Mouse (Mus musculus) heart, embryonic 14.5 days (tissue): Measurements from ENCODE around the gene Zfp488. TPM values are rescaled to one million over a fixed set of nuclear protein-coding genes. Genes with fewer than 3 reads are reported as not detected.

Experiments used
- ATAC-seq: fragments of 200-750 bp; cut with Nextera tagmentation; 2 replicates; pipeline ENCODE4 v1.8.0; 2017; ENCODE audit warnings: low read depth, moderate TSS enrichment; ENCODE audit not compliant: insufficient number of reproducible peaks, insufficient read depth, low FRiP score
- H3K27ac ChIP-seq, 2 experiments: fragments of 200-500 bp in 1 of 2; fragments of 300-500 bp in 1 of 2; sonication (generic) in 1 of 2; replicated peaks in 1 of 2; 2 replicates each; pipeline ENCODE4 v1.5.1; 2012 to 2014; ENCODE audit warnings: low read depth in 2 of 2, low read length in 2 of 2, control low read depth in 1 of 2, mild to moderate bottlenecking in 1 of 2, mixed read lengths in 1 of 2; ENCODE audit not compliant: control insufficient read depth in 1 of 2, insufficient read depth in 1 of 2
- H3K27me3 ChIP-seq: fragments of 300-500 bp; sonication (generic); 2 replicates; pipeline ENCODE4 v1.6.1; 2014; ENCODE audit warnings: mild to moderate bottlenecking, low read length, control low read depth; ENCODE audit not compliant: control insufficient read depth, insufficient read depth
- H3K36me3 ChIP-seq: fragments of 300-500 bp; sonication (generic); 2 replicates; pipeline ENCODE4 v1.6.1; 2014; ENCODE audit warnings: mild to moderate bottlenecking, control low read depth, low read length, mixed read lengths; ENCODE audit not compliant: control insufficient read depth, insufficient read depth
- H3K4me1 ChIP-seq, 2 experiments: fragments of 200-500 bp in 1 of 2; fragments of 300-500 bp in 1 of 2; sonication (generic) in 1 of 2; 2 replicates each; pipeline ENCODE4 v1.6.1; 2012 to 2014; ENCODE audit warnings: low read length in 2 of 2, control low read depth in 1 of 2, mixed read lengths in 1 of 2; ENCODE audit not compliant: control insufficient read depth in 2 of 2, insufficient read depth in 2 of 2
- H3K4me2 ChIP-seq: fragments of 300-500 bp; sonication (generic); 2 replicates; pipeline ENCODE4 v1.6.1; 2014; ENCODE audit warnings: mild to moderate bottlenecking, low read length
- H3K4me3 ChIP-seq, 2 experiments: fragments of 200-500 bp in 1 of 2; fragments of 300-500 bp in 1 of 2; sonication (generic) in 1 of 2; 2 replicates each; pipeline ENCODE4 v1.5.1; 2012 to 2014; ENCODE audit warnings: low read length in 2 of 2, mild to moderate bottlenecking in 2 of 2, control low read depth in 1 of 2, low read depth in 1 of 2, moderate library complexity in 1 of 2; ENCODE audit not compliant: control insufficient read depth in 1 of 2, insufficient read depth in 1 of 2
- H3K9ac ChIP-seq: fragments of 300-500 bp; sonication (generic); 2 replicates; pipeline ENCODE4 v1.6.1; 2014; ENCODE audit warnings: mild to moderate bottlenecking, low read length
- H3K9me3 ChIP-seq: fragments of 300-500 bp; sonication (generic); 2 replicates; pipeline ENCODE4 v1.6.1; 2016; ENCODE audit warnings: low read length, control low read depth; ENCODE audit not compliant: control insufficient read depth
- WGBS: fragments of 180-500 bp; shearing (Covaris S2); extraction: QIAGEN DNeasy Blood & Tissue Kit; methylation state at CpG from one replicate; pipeline ENCODE4 v1.1.7; 2014; 5-methylcytosine and 5-hydroxymethylcytosine counted together
- polyA plus RNA-seq: library from polyadenylated mRNA; unstranded; fragments of >200 nt; fragmentation: Nextera tagmentation; extraction: Ambion mirVana; gene quantifications from 2 replicates; pipeline ENCODE4 v1.2.1, GENCODE M21; 2014

Zfp488 gene
- polyA plus RNA-seq, 1 experiment from 2014 or later: not detected

- ATAC-seq: no peak
- Histone ChIP-seq H3K9ac (no peak overlapping the region), H3K4me1 (peaks cover 13 to 14% of the 10 kb centered on the region in 2 experiments), H3K4me2 (no peak overlapping the region), H3K36me3 (no peaks in the 10 kb centered on the region), H3K27me3 (0 out of 2 replicates have a peak, but pooled peaks cover 1% of the 10 kb centered on the region), H3K4me3 (no peak overlapping the region), H3K27ac (no peak overlapping the region), H3K9me3 (no peaks in the 10 kb centered on the region)
- WGBS: 40% methylated on average over 6 of the region's 6 CpGs
These were observed 18.9 kb upstream of the Zfp488 start for GRCm38 (mm10) chr14:33997427-33997826.

- no peak for ATAC-seq
- 0 out of 2 replicates have a peak, but pooled peaks cover 4% of the 10 kb centered on the region for H3K27me3 ChIP-seq
- no peak overlapping the region for H3K4me3 ChIP-seq
- 84% methylated on average over 6 of the region's 6 CpGs for WGBS
- H3K4me1 ChIP-seq: peaks cover 13 to 14% of the 10 kb centered on the region in 2 experiments
- H3K9me3 ChIP-seq: no peaks in the 10 kb centered on the region
- no peak overlapping the region for H3K4me2 ChIP-seq
- no peak overlapping the region for H3K9ac ChIP-seq
- H3K27ac ChIP-seq: no peak overlapping the region
- no peaks in the 10 kb centered on the region for H3K36me3 ChIP-seq
These were observed 15.1 kb upstream of the Zfp488 start for GRCm38 (mm10) chr14:33993521-33994289.

- Histone ChIP-seq H3K36me3 (no peaks in the 10 kb centered on the region), H3K9ac (no peak overlapping the region), H3K9me3 (no peaks in the 10 kb centered on the region), H3K27me3 (0 out of 2 replicates have a peak, but pooled peaks cover 4% of the 10 kb centered on the region), H3K4me1 (peaks cover 13 to 14% of the 10 kb centered on the region in 2 experiments), H3K4me2 (no peak overlapping the region), H3K4me3 (no peak overlapping the region), H3K27ac (no peak overlapping the region)
- 91% methylated on average over 9 of the region's 9 CpGs for WGBS
- ATAC-seq: no peak
These were observed 14.5 kb upstream of the Zfp488 start for GRCm38 (mm10) chr14:33993051-33993450.

- no peak for ATAC-seq
- Histone ChIP-seq H3K27ac (no peak overlapping the region), H3K4me3 (no peak overlapping the region), H3K4me2 (no peak overlapping the region), H3K9ac (no peak overlapping the region), H3K36me3 (no peaks in the 10 kb centered on the region), H3K4me1 (peaks cover 9 to 10% of the 10 kb centered on the region in 2 experiments), H3K27me3 (0 out of 2 replicates have a peak, but pooled peaks cover 4% of the 10 kb centered on the region), H3K9me3 (no peaks in the 10 kb centered on the region)
- WGBS: 74% methylated on average over 4 of the region's 4 CpGs
These were observed 13.4 kb upstream of the Zfp488 start for GRCm38 (mm10) chr14:33991971-33992370.

GRCm38 (mm10) chr14:33989201-33989600 is 10.6 kb upstream of the Zfp488 start:
- 53% methylated on average over 3 of the region's 3 CpGs for WGBS
- Histone ChIP-seq H3K27me3 (0 out of 2 replicates have a peak, but pooled peaks cover 4% of the 10 kb centered on the region), H3K36me3 (no peaks in the 10 kb centered on the region), H3K4me2 (no peak overlapping the region), H3K27ac (no peak overlapping the region), H3K4me3 (no peak overlapping the region), H3K9ac (no peak overlapping the region), H3K9me3 (no peaks in the 10 kb centered on the region), H3K4me1 (peaks cover 6% of the 10 kb centered on the region in 2 experiments)
- ATAC-seq: no peak

GRCm38 (mm10) chr14:33977748-33978147 is 816 bp downstream of the Zfp488 start:
- H3K4me3 ChIP-seq: no peak overlapping the region
- no peak overlapping the region for H3K4me2 ChIP-seq
- H3K27ac ChIP-seq: no peak overlapping the region
- H3K9me3 ChIP-seq: no peaks in the 10 kb centered on the region
- peaks cover 3 to 4% of the 10 kb centered on the region in 2 experiments; a peak in 1 of 4 replicates for H3K4me1 ChIP-seq
- no peak for ATAC-seq
- WGBS: 47% methylated on average over 7 of the region's 7 CpGs
- H3K9ac ChIP-seq: no peak overlapping the region
- H3K36me3 ChIP-seq: no peaks in the 10 kb centered on the region
- peaks cover 14% of the 10 kb centered on the region; the same call in 1 of the 2 replicates for H3K27me3 ChIP-seq

GRCm38 (mm10) chr14:33974752-33975151 is 3.8 kb downstream of the Zfp488 start:
- H3K27me3 ChIP-seq: peaks cover 14% of the 10 kb centered on the region
- ATAC-seq: no peak
- no peak overlapping the region for H3K9ac ChIP-seq
- H3K27ac ChIP-seq: no peak overlapping the region
- no peak overlapping the region for H3K4me3 ChIP-seq
- no peak overlapping the region for H3K4me2 ChIP-seq
- 73% methylated on average over 5 of the region's 5 CpGs for WGBS
- no peaks in the 10 kb centered on the region for H3K36me3 ChIP-seq
- H3K4me1 ChIP-seq: peaks cover 3 to 4% of the 10 kb centered on the region in 2 experiments; a peak in 1 of 4 replicates
- H3K9me3 ChIP-seq: no peaks in the 10 kb centered on the region
